Mouse (Mus musculus): ENCODE measurements around the gene Zbtb8a. TPM values are rescaled to one million over a fixed set of nuclear protein-coding genes. Genes with fewer than 3 reads are reported as not detected.

Gene Zbtb8a
- polyA plus RNA-seq, 1 experiment from 2014 or later: 8.3 TPM

DNA sequence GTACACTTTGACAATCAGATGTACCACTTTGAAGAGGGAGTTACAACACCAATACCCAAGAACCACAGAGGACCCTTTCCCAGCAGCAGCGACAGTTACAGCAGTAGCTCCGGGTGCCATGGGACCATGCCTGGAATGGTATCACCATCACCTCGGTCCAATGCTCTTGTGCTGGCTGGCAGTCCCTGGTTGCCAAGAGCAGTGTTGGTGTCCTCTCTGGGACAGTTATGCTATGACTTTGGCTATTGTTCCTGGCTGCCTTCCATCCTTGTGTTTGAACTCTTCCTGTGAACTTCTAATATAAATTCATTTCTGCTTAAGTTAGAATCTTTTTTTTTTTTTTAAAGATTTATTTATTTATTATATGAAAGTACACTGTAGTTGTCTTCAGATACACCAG lies 5.7 kb upstream of the Zbtb8a start:
- no peak for DNase-seq (ENCODE audit: low spot score)
- H3K9ac ChIP-seq (ENCODE audit: low read length): no peak overlapping the region
- H3K36me3 ChIP-seq (ENCODE audit: control insufficient read depth, insufficient read depth, low read length): no peaks in the 10 kb centered on the region
- no peaks in the 10 kb centered on the region for H3K9me3 ChIP-seq (ENCODE audit: control insufficient read depth, low read length)
- H3K4me3 ChIP-seq (ENCODE audit: low read depth, low read length): no peak overlapping the region
- H3K4me1 ChIP-seq (replicated peaks; ENCODE audit: control insufficient read depth, insufficient read depth, low read length): no peaks in the 10 kb centered on the region
- H3K27me3 ChIP-seq (ENCODE audit: control insufficient read depth, insufficient read depth, low read length): 0 out of 2 replicates have a peak, but pooled peaks cover 4% of the 10 kb centered on the region
- ATAC-seq (replicated peaks; ENCODE audit: low FRiP score): no peak
- no peak overlapping the region for H3K4me2 ChIP-seq (ENCODE audit: low read depth, low read length, severe bottlenecking)
- H3K27ac ChIP-seq (ENCODE audit: low read depth, low read length): no peak overlapping the region
- WGBS: 97% methylated on average over 3 of the region's 3 CpGs

DNA sequence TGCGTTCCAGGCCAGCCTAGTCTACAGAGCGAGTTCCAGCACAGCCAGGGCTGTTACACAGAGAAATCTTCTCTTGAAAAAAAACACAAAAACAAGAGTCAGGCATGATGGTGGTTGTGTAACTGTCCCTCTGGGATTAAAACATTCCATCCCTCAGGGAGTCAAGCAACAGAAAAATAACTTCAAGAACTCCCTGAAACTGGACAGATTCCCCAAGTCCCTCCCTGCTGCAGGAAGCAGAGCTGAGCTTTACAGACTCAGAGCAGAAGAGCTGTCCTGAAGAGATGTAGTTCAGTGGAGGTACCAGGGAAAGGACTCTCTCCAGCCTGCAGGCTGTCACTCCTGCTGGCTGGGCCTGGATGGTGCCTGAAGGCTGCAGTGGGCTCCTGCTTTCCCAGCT lies 4.6 kb upstream of the Zbtb8a start:
- no peak overlapping the region for H3K27ac ChIP-seq (ENCODE audit: low read depth, low read length)
- no peaks in the 10 kb centered on the region for H3K9me3 ChIP-seq (ENCODE audit: control insufficient read depth, low read length)
- WGBS: 92% methylated on average over 2 of the region's 2 CpGs
- H3K4me2 ChIP-seq (ENCODE audit: low read depth, low read length, severe bottlenecking): no peak overlapping the region
- peaks cover 4% of the 10 kb centered on the region; the same call in 1 of the 2 replicates for H3K27me3 ChIP-seq (ENCODE audit: control insufficient read depth, insufficient read depth, low read length)
- H3K9ac ChIP-seq (ENCODE audit: low read length): no peak overlapping the region
- H3K4me1 ChIP-seq (replicated peaks; ENCODE audit: control insufficient read depth, insufficient read depth, low read length): no peaks in the 10 kb centered on the region
- no peaks in the 10 kb centered on the region for H3K36me3 ChIP-seq (ENCODE audit: control insufficient read depth, insufficient read depth, low read length)
- ATAC-seq (replicated peaks; ENCODE audit: low FRiP score) (no peak), DNase-seq (ENCODE audit: low spot score) (no peak)
- H3K4me3 ChIP-seq (ENCODE audit: low read depth, low read length): no peak overlapping the region

DNA sequence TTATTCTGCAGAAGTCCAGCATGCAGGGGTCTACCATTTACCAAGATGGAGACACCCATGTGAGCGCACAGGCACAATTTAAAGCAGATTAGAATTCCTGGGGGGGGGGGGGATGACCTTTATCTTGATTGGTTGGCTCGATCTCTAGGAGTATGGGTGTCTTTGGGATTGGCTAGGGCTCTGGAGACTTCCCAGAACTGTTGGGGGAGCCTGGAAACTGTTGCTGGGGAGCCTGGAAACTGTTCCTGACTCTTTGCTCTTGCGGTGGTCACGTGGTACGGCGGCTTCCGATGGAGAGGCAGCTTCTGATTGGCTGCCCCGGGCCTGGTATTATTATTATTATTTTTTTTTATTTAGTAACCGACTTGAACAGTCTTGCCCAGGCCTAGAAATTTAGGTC lies 4.1 kb upstream of the Zbtb8a start:
- no peak for DNase-seq (ENCODE audit: low spot score)
- H3K27me3 ChIP-seq (ENCODE audit: control insufficient read depth, insufficient read depth, low read length): peaks cover 6% of the 10 kb centered on the region
- H3K9me3 ChIP-seq (ENCODE audit: control insufficient read depth, low read length): no peaks in the 10 kb centered on the region
- no peaks in the 10 kb centered on the region for H3K36me3 ChIP-seq (ENCODE audit: control insufficient read depth, insufficient read depth, low read length)
- no peak for ATAC-seq (replicated peaks; ENCODE audit: low FRiP score)
- no peak overlapping the region for H3K4me2 ChIP-seq (ENCODE audit: low read depth, low read length, severe bottlenecking)
- 89% methylated on average over 9 of the region's 9 CpGs for WGBS
- H3K9ac ChIP-seq (ENCODE audit: low read length): no peak overlapping the region
- no peak overlapping the region for H3K27ac ChIP-seq (ENCODE audit: low read depth, low read length)
- H3K4me3 ChIP-seq (ENCODE audit: low read depth, low read length): no peak overlapping the region
- H3K4me1 ChIP-seq (replicated peaks; ENCODE audit: control insufficient read depth, insufficient read depth, low read length): no peaks in the 10 kb centered on the region

DNA sequence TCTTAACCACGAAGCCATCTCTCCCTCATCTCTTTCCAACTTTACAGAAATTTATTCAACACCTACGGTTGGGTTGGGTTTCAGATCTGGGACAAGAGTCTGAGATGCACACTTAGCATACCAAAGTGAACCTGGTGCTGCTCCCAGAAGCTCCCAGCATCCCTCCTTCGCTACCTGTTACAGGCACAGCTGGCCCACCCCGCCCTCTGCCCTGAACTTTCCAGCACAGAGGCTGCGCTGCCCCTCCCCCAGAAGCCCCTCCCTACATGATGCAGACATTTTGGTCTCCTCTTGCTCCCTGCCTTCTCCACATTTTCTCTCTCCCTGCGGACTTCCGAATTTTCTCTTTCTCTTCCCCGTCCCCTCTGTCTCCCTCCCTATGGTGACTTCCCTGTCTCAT lies 3.2 kb upstream of the Zbtb8a start:
- H3K9ac ChIP-seq (ENCODE audit: low read length): no peak overlapping the region
- H3K27ac ChIP-seq (ENCODE audit: low read depth, low read length): no peak overlapping the region
- H3K4me3 ChIP-seq (ENCODE audit: low read depth, low read length): no peak overlapping the region
- H3K9me3 ChIP-seq (ENCODE audit: control insufficient read depth, low read length): no peaks in the 10 kb centered on the region
- H3K36me3 ChIP-seq (ENCODE audit: control insufficient read depth, insufficient read depth, low read length): no peaks in the 10 kb centered on the region
- H3K27me3 ChIP-seq (ENCODE audit: control insufficient read depth, insufficient read depth, low read length): peaks cover 6% of the 10 kb centered on the region
- no peak overlapping the region for H3K4me2 ChIP-seq (ENCODE audit: low read depth, low read length, severe bottlenecking)
- 83% methylated on average over 8 of the region's 8 CpGs for WGBS
- no peak for DNase-seq (ENCODE audit: low spot score)
- no peaks in the 10 kb centered on the region for H3K4me1 ChIP-seq (replicated peaks; ENCODE audit: control insufficient read depth, insufficient read depth, low read length)
- no peak for ATAC-seq (replicated peaks; ENCODE audit: low FRiP score)

DNA sequence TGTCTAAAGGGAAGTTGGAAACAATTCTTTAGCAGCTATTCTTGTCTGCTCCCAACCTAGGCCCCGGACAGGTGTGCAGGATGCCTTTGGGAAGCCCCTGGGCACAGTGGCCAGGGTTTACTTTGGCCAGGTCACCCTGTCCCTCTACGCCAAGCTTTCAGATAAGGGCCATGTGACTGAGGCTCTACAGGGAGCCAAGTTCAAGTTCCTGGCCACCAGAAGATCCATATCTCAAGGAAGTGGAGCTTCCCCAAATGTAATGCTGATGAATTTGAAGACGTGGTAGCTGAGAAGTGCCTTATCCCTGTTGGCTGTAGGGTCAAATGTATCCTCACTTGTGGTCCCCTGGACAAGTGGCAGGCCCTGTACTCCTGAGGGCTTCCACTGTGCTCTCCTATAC lies 1.9 kb upstream of the Zbtb8a start:
- DNase-seq (ENCODE audit: low spot score) (no peak), ATAC-seq (replicated peaks; ENCODE audit: low FRiP score) (no peak)
- Histone ChIP-seq H3K4me3 (ENCODE audit: low read depth, low read length) (no peak overlapping the region), H3K36me3 (ENCODE audit: control insufficient read depth, insufficient read depth, low read length) (no peaks in the 10 kb centered on the region), H3K4me2 (ENCODE audit: low read depth, low read length, severe bottlenecking) (no peak overlapping the region), H3K9ac (ENCODE audit: low read length) (no peak overlapping the region), H3K27me3 (ENCODE audit: control insufficient read depth, insufficient read depth, low read length) (peaks cover 11% of the 10 kb centered on the region), H3K4me1 (replicated peaks; ENCODE audit: control insufficient read depth, insufficient read depth, low read length) (peaks cover 4% of the 10 kb centered on the region; the same call in 1 of the 2 replicates), H3K9me3 (ENCODE audit: control insufficient read depth, low read length) (no peaks in the 10 kb centered on the region), H3K27ac (ENCODE audit: low read depth, low read length) (no peak overlapping the region)
- WGBS: 82% methylated on average over 3 of the region's 3 CpGs

DNA sequence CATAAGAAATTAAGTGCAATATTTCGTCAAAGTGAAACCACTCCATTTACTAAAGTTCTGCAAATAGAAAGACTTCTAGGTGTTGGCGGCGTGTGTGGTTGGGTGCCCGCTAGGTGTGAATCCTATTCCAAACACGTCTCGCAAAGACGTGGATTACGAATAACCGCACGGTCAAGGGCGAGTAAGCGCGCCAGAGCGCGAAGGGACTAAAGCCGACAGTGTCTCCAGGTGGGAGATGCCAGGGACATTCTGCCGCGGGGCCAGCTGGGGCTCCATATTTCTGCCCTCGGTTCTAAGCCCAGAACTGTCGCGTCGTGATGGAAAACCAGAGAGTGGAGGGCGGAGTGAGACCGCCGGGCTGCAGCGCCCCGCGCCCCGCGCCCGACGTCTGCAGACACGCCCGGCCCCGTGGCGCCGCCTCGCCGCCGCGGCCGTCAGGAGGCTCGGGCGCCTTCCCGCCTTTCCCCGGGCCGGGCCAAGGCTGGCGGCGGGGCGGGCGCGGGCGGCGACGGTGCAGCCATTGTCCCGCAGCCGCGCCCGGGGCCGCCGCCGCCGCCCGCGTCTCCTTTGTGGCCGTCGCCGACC lies 863 bp downstream of the Zbtb8a start:
- peak overlapping the region; percentile 81 for H3K4me3 ChIP-seq (ENCODE audit: low read depth, low read length)
- H3K27ac ChIP-seq (ENCODE audit: low read depth, low read length): no peak overlapping the region; the same call in 1 of the 2 replicates
- H3K36me3 ChIP-seq (ENCODE audit: control insufficient read depth, insufficient read depth, low read length): no peaks in the 10 kb centered on the region
- H3K4me2 ChIP-seq (ENCODE audit: low read depth, low read length, severe bottlenecking): peak overlapping the region; percentile 51
- peak overlapping the region; percentile 89 for H3K9ac ChIP-seq (ENCODE audit: low read length)
- H3K9me3 ChIP-seq (ENCODE audit: control insufficient read depth, low read length): no peaks in the 10 kb centered on the region
- H3K4me1 ChIP-seq (replicated peaks; ENCODE audit: control insufficient read depth, insufficient read depth, low read length): peaks cover 7% of the 10 kb centered on the region; the same call in 1 of the 2 replicates
- peak; percentile 73 for DNase-seq (ENCODE audit: low spot score)
- peak; percentile 53; the same call in 1 of the 2 replicates for ATAC-seq (replicated peaks; ENCODE audit: low FRiP score)
- 1% methylated on average over 58 of the region's 68 CpGs for WGBS
- H3K27me3 ChIP-seq (ENCODE audit: control insufficient read depth, insufficient read depth, low read length): peaks cover 11% of the 10 kb centered on the region

DNA sequence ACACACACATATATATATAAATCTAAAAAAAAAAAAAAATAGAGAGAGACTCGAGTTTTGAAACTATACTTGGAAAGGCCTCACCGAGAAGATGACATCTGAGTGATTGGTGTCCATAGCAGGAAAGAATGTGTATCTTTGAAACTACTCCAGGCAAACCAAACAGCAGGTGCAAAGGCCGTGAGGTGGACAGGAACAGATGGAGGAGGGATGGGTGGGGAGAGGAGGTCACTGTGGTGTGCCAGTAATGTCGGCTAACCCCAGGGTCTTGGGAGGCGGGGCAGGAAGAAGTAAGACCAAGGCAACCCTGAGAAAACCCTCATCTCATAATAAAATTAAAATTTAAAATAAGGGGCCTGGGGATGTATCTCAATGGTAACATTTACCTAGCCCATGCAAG lies 2.1 kb downstream of the Zbtb8a start:
- ATAC-seq (replicated peaks; ENCODE audit: low FRiP score): no peak
- Histone ChIP-seq H3K9me3 (ENCODE audit: control insufficient read depth, low read length) (no peaks in the 10 kb centered on the region), H3K27ac (ENCODE audit: low read depth, low read length) (no peak overlapping the region), H3K4me3 (ENCODE audit: low read depth, low read length) (no peak overlapping the region), H3K27me3 (ENCODE audit: control insufficient read depth, insufficient read depth, low read length) (peaks cover 11% of the 10 kb centered on the region), H3K9ac (ENCODE audit: low read length) (no peak overlapping the region), H3K4me2 (ENCODE audit: low read depth, low read length, severe bottlenecking) (no peak overlapping the region), H3K4me1 (replicated peaks; ENCODE audit: control insufficient read depth, insufficient read depth, low read length) (peaks cover 7% of the 10 kb centered on the region; the same call in 1 of the 2 replicates), H3K36me3 (ENCODE audit: control insufficient read depth, insufficient read depth, low read length) (no peaks in the 10 kb centered on the region)
- 74% methylated on average over 5 of the region's 5 CpGs for WGBS
- no peak for DNase-seq (ENCODE audit: low spot score)

DNA sequence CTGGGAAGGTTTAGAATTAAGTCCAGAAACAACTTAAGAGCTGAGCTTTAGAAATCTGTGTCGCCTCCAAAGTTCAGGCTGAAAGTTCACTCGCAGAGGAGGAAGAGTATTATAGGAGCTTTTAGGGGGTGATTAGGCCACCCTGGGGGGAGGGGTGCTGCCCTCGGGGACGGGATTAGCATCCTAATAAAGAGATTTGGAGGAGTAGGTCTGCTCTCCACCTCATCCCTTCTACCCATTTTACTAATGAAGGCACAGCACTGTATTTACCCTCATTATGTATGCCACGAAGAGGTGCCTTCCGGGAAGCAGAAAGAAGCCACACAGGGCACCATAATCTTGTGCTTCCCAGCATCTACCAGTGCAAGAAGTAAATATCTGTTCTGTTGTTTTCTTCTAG lies 2.9 kb downstream of the Zbtb8a start:
- ATAC-seq (replicated peaks; ENCODE audit: low FRiP score) (no peak), DNase-seq (ENCODE audit: low spot score) (no peak)
- 0% methylated on average over 6 of the region's 6 CpGs for WGBS
- Histone ChIP-seq H3K4me3 (ENCODE audit: low read depth, low read length) (no peak overlapping the region), H3K4me2 (ENCODE audit: low read depth, low read length, severe bottlenecking) (no peak overlapping the region), H3K9me3 (ENCODE audit: control insufficient read depth, low read length) (no peaks in the 10 kb centered on the region), H3K4me1 (replicated peaks; ENCODE audit: control insufficient read depth, insufficient read depth, low read length) (peaks cover 7% of the 10 kb centered on the region; the same call in 1 of the 2 replicates), H3K27ac (ENCODE audit: low read depth, low read length) (no peak overlapping the region), H3K27me3 (ENCODE audit: control insufficient read depth, insufficient read depth, low read length) (peaks cover 11% of the 10 kb centered on the region), H3K9ac (ENCODE audit: low read length) (no peak overlapping the region), H3K36me3 (ENCODE audit: control insufficient read depth, insufficient read depth, low read length) (no peaks in the 10 kb centered on the region)

DNA sequence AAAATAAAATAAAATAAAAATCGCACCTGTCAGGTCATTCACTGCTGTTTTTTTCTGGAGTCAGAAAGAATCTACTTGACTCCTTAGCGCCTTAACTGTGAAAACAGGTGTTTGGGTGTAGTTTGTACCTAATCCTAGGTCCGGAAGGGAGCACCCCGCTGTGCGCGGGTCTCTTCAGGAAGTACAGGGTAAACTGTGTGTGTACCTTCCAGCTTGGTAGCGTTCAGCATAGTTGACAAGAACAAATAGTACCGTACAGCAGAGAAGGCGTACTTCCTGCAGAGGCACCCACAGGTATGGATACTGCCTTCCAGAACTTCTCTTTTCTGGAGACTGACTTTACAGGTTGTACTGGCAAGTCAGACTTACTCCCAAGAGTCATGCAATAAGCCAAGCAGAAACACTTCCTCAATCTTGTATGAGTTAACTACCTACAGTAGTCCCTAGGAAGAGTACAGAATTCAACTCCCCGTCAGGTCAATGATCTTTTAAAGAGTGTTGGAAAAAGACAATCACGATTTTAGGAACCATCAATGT lies 3.6 kb downstream of the Zbtb8a start:
- Histone ChIP-seq H3K27ac (ENCODE audit: low read depth, low read length) (no peak overlapping the region), H3K4me2 (ENCODE audit: low read depth, low read length, severe bottlenecking) (no peak overlapping the region), H3K9me3 (ENCODE audit: control insufficient read depth, low read length) (no peaks in the 10 kb centered on the region), H3K4me3 (ENCODE audit: low read depth, low read length) (no peak overlapping the region), H3K27me3 (ENCODE audit: control insufficient read depth, insufficient read depth, low read length) (peaks cover 11% of the 10 kb centered on the region), H3K9ac (ENCODE audit: low read length) (no peak overlapping the region), H3K4me1 (replicated peaks; ENCODE audit: control insufficient read depth, insufficient read depth, low read length) (peaks cover 7% of the 10 kb centered on the region; the same call in 1 of the 2 replicates), H3K36me3 (ENCODE audit: control insufficient read depth, insufficient read depth, low read length) (no peaks in the 10 kb centered on the region)
- DNase-seq (ENCODE audit: low spot score) (no peak), ATAC-seq (replicated peaks; ENCODE audit: low FRiP score) (no peak)
- WGBS: 41% methylated on average over 11 of the region's 11 CpGs
